Mouse (Mus musculus): ENCODE data around the gene Aamp.

DNA sequence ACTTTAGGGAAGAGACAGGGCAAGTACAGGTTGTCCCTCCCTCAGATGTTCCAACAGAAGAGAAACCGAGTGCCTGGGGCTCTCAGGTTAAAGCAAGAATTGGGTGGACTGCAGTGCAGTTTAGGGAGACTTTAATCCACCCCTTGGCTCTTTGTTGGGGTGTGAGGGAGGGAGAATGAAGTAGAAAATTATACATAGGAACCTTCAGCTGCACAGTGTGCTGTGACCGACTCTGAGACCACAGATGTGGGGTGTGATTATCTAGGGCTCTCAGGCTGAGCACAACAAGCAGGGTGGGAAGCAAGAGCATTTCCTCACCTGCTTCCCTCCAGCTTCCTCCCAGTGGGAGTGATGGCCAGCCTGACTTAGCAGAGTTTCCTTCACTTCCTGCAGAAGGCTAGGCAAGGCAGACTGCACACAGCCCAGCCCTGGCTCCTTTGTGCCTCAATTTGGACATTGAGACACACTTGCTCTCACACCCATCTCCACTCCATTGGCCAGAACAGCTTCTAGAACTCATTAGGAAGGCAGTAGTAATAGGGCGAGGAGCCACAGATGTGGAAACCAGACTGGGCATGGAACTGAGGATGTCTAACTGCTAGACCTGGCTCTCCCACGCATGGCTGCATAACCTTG lies 46.6 kb upstream of the Aamp start:
- TF ChIP-seq CTCF (IDR thresholded peaks at IDR 0.05; ENCODE audit: extremely low read depth, insufficient read depth, low read length) (no peak), POLR2A (IDR thresholded peaks at IDR 0.05; ENCODE audit: extremely low read depth, insufficient read depth, low read length) (no peak)
